Mouse (Mus musculus): ENCODE measurements around the gene Saysd1. TPM values are rescaled to one million over a fixed set of nuclear protein-coding genes. Genes with fewer than 3 reads are reported as not detected.

Saysd1 gene
- polyA plus RNA-seq, 1 experiment from 2014 or later, result 3.7 TPM

DNA sequence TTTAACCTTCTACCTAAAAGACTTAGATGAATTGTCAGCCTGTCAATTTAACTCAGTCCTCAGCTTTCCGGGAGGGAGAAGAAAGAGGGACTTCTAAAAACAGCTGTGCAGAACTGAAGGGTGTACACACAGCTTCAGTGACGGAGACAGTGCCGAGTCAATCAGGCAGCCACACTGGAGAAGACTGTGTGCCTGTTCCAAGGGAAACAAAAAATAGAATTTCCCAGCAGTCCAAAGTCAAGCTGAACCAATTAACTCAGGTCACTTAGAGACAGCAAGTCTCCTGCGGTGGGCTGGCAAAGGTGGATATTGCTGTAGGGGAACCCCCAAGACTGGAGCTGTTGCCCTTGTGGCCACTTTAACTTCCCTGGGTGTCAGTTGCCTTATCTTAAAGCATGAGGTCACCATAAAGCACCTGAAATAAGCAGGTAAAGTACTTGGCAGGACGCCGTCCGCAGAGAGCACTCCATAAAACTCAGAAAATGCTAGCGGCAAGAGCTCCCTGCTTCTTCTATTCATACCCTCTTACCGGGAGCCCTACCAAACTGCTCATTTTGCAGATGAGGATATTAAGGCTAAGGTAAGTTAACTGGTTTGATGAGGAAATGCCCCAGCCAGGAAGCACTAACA is 39.3 kb upstream of the Saysd1 start:
- 85% methylated on average over 9 of the region's 9 CpGs for WGBS (ENCODE audit: insufficient replicate concordance)
- ATAC-seq (ENCODE audit: low read depth), result no peak
- Histone ChIP-seq H3K9ac (no peak overlapping the region), H3K4me1 (replicated peaks) (peaks cover 81% of the 10 kb centered on the region), H3K27ac (no peak overlapping the region), H3K9me3 (replicated peaks) (no peaks in the 10 kb centered on the region), H3K4me3 (replicated peaks) (no peak overlapping the region), H3K27me3 (no peaks in the 10 kb centered on the region), H3K4me2 (peak overlapping the region; percentile 95), H3K36me3 (no peaks in the 10 kb centered on the region; the same call in 1 of the 2 replicates)
- DNase-seq, result no peak

DNA sequence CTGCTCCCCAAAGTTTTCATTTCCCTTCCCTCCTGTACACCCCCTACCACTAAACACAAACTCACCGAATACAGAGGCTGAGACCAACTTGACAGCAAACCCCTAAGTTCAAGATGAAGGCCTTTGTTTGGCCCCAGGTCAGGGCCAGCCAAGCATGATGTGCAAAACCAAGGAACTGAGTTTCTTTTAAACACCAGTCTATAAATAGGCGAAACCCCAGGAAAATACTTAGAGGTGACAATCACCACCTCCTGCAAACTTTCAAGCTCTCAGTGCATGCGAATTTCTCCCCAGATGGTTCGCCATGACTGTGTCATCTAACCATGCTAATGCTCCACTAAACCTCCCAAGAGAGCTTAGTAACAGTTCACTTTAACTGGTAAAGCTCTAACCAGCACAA is 37.4 kb upstream of the Saysd1 start:
- H3K4me1 ChIP-seq (replicated peaks), result peaks cover 89% of the 10 kb centered on the region
- no peak overlapping the region for H3K27ac ChIP-seq
- H3K4me3 ChIP-seq (replicated peaks), result no peak overlapping the region
- H3K36me3 ChIP-seq, result peaks cover 8% of the 10 kb centered on the region
- H3K27me3 ChIP-seq, result no peaks in the 10 kb centered on the region
- no peak for DNase-seq
- H3K9me3 ChIP-seq (replicated peaks), result no peaks in the 10 kb centered on the region
- 81% methylated on average over 4 of the region's 4 CpGs for WGBS (ENCODE audit: insufficient replicate concordance)
- H3K9ac ChIP-seq, result no peak overlapping the region
- H3K4me2 ChIP-seq, result no peak overlapping the region
- ATAC-seq (ENCODE audit: low read depth), result no peak

DNA sequence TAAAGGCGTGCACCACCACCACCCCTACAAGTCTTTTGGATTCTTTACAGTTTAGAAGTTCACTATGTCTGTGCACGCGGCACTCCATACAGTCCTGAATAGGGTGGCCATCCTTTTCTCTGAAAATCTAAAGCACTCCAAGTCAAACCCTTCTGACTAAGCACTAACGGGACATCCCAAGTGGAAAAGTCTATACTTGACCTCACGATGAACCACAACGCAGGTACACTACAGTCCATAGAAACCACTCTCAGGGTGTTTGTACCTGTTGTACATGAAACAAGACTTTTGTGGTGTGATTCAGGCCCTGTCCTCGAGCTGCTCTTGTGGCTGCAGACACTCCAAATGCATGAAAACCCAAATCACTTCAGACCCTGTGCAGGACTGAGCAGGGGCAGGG is 36.8 kb upstream of the Saysd1 start:
- H3K4me3 ChIP-seq (replicated peaks), result no peak overlapping the region
- DNase-seq (no peak), ATAC-seq (ENCODE audit: low read depth) (no peak)
- no peak overlapping the region for H3K27ac ChIP-seq
- 0 out of 2 replicates have a peak overlapping the region, but pooled peaks have one; percentile 6 for H3K9ac ChIP-seq
- H3K27me3 ChIP-seq, result no peaks in the 10 kb centered on the region
- no peak overlapping the region for H3K4me2 ChIP-seq
- peaks cover 8% of the 10 kb centered on the region for H3K36me3 ChIP-seq
- no peaks in the 10 kb centered on the region for H3K9me3 ChIP-seq (replicated peaks)
- 82% methylated on average over 7 of the region's 7 CpGs for whole genome bisulfite sequencing (ENCODE audit: insufficient replicate concordance)
- peaks cover 90% of the 10 kb centered on the region for H3K4me1 ChIP-seq (replicated peaks)

DNA sequence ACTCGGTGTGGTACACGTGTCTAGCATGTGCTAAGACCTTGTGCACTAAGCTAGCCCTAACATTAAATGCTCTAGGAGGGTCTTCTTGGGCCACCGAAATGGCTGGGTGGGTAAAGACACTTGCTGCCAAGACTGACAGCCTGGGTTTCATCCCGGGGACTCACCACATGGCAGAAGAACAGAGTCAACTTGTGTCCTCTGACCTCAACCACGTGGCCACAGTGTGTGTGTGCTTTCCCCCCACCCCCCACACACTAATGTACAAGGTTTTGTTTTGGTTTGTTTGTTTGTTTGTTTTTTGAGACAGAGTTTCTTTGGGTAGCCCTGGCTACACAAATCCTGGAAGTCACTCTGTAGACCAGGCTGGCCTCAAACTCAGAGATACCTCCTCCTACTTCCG is 36.4 kb upstream of the Saysd1 start:
- no peak overlapping the region for H3K4me2 ChIP-seq
- H3K27ac ChIP-seq, result no peak overlapping the region; the same call in 1 of the 2 replicates

DNA sequence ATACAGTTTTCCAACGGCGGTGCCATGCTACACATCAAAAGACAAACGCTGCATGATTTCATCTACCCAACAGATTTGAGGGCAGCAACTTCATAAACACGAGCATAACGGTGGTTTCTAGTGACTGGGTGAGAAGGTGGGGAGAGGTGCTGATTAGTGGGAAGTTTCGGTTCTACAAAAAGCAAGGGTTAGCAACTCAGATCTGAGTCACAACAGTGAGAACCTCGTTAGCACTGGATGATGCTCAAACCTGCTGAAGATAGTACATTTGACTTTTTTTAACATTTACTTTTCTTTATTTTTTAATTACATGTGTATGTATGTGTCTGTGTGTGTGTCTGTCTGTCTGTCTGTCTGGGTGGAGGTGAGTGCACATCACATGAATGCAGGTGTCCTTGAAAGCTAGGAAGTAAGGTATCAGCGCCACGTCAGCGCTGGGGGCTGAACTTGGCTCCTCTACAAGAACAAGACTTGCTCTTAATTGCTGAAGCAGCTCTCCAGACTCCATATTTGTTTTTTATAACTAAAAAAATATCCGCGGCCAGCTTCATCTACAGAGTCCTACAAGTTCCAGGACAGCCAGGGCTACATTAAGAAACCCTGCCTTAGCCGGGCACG is 35.6 kb upstream of the Saysd1 start:
- Histone ChIP-seq H3K9ac (no peak overlapping the region), H3K4me1 (replicated peaks) (peaks cover 90% of the 10 kb centered on the region), H3K9me3 (replicated peaks) (no peaks in the 10 kb centered on the region), H3K4me3 (replicated peaks) (no peak overlapping the region), H3K36me3 (peaks cover 11% of the 10 kb centered on the region), H3K4me2 (peak overlapping the region; percentile 50; the same call in 1 of the 2 replicates), H3K27ac (peak overlapping the region; percentile 80), H3K27me3 (no peaks in the 10 kb centered on the region)
- DNase-seq (no peak), ATAC-seq (ENCODE audit: low read depth) (no peak)
- 59% methylated on average over 14 of the region's 14 CpGs for WGBS (ENCODE audit: insufficient replicate concordance)

More for the DNA sequence above, 36.4 kb upstream of the Saysd1 start:
- no peaks in the 10 kb centered on the region for H3K27me3 ChIP-seq
- H3K9me3 ChIP-seq (replicated peaks), result no peaks in the 10 kb centered on the region
- H3K4me3 ChIP-seq (replicated peaks), result no peak overlapping the region
- 0 out of 2 replicates have a peak overlapping the region, but pooled peaks have one; percentile 6 for H3K9ac ChIP-seq
- DNase-seq (no peak), ATAC-seq (ENCODE audit: low read depth) (no peak)
- H3K4me1 ChIP-seq (replicated peaks), result peaks cover 90% of the 10 kb centered on the region
- H3K36me3 ChIP-seq, result peaks cover 10% of the 10 kb centered on the region
- WGBS (ENCODE audit: insufficient replicate concordance), result 67% methylated on average over 6 of the region's 6 CpGs

DNA sequence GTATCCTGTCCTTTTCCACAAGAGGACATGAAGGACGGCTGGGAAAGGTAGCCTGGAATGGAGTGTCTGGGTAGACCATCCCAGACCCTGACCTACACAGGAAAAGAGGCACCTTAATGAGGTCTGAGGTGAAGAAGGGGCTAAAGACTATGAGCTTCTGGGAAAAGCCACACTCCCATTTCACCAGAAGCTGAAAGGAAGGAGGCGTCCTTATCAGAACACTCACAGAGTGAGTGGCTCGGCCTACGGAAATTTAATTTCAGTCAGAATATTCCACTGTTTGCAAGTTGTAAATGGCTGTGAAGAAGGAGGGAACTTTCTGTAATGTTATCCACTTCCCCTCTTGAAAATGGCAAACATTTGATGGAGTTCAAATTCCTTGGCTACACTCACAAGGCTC is 34.6 kb upstream of the Saysd1 start:
- 9% methylated on average over 4 of the region's 4 CpGs for WGBS (ENCODE audit: insufficient replicate concordance)
- DNase-seq, result no peak
- peaks cover 90% of the 10 kb centered on the region for H3K4me1 ChIP-seq (replicated peaks)

DNA sequence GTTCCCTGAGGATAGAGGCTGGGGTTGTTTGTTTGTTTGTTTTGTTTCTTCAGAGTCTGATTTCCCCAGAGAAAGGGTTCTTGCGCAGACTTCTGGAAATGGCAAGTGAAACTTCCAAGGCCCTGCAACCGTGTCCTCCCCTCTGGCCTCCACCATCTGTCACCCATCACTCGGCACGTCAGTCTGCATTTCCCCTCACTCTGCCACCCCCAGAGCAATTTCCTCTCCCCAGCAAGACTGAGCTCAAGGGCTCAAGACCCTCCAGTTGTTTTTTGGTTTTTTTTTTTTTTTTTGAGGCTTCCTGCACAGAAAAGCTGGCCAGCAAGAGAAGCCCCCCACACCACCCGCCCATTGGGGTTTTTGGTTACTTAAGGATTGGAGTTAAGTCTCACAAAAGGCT is 34.2 kb upstream of the Saysd1 start:
- WGBS (ENCODE audit: insufficient replicate concordance), result 20% methylated on average over 5 of the region's 5 CpGs
- Histone ChIP-seq H3K4me2 (peak overlapping the region; percentile 50), H3K36me3 (peaks cover 15% of the 10 kb centered on the region), H3K27ac (peak overlapping the region; percentile 80), H3K9me3 (replicated peaks) (no peaks in the 10 kb centered on the region), H3K27me3 (no peaks in the 10 kb centered on the region), H3K9ac (peak overlapping the region; percentile 56; the same call in 1 of the 2 replicates), H3K4me1 (replicated peaks) (peaks cover 90% of the 10 kb centered on the region), H3K4me3 (replicated peaks) (no peak overlapping the region)
- no peak for DNase-seq
- no peak for ATAC-seq (ENCODE audit: low read depth)

More for the DNA sequence above, 34.6 kb upstream of the Saysd1 start:
- peak; percentile 51; the same call in 1 of the 2 replicates for ATAC-seq (ENCODE audit: low read depth)
- H3K27me3 ChIP-seq, result no peaks in the 10 kb centered on the region
- H3K9ac ChIP-seq, result peak overlapping the region; percentile 56
- H3K9me3 ChIP-seq (replicated peaks), result no peaks in the 10 kb centered on the region
- H3K4me2 ChIP-seq, result peak overlapping the region; percentile 50
- peaks cover 15% of the 10 kb centered on the region for H3K36me3 ChIP-seq
- H3K27ac ChIP-seq, result peak overlapping the region; percentile 80
- H3K4me3 ChIP-seq (replicated peaks), result peak overlapping the region; percentile 17

DNA sequence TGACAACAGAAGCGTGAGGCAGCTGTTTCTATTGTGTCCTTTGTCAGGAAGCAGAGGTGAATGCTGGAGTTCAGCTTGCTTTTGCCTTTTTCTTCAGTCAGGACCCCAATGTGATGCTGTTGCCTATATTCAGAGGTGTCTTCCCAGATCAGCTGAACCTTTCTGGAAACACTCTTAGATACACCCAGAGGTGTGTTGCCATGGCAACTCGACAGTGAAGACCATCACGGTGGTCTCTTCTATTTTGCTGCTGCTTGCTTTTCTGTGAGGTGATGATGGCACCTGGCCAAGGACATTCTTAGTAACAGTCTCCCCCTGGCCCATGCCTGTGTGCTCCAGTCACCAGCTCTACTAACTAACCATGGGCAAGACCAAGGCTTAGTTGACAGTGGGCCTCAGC is 33.5 kb upstream of the Saysd1 start:
- Histone ChIP-seq H3K27me3 (no peaks in the 10 kb centered on the region), H3K4me2 (peak overlapping the region; percentile 50), H3K4me3 (replicated peaks) (no peak overlapping the region), H3K9ac (peak overlapping the region; percentile 56; the same call in 1 of the 2 replicates), H3K36me3 (peaks cover 15% of the 10 kb centered on the region), H3K27ac (peak overlapping the region; percentile 80), H3K4me1 (replicated peaks) (peaks cover 91% of the 10 kb centered on the region), H3K9me3 (replicated peaks) (no peaks in the 10 kb centered on the region)
- DNase-seq (no peak), ATAC-seq (ENCODE audit: low read depth) (no peak)
- WGBS (ENCODE audit: insufficient replicate concordance), result 63% methylated on average over 3 of the region's 3 CpGs

DNA sequence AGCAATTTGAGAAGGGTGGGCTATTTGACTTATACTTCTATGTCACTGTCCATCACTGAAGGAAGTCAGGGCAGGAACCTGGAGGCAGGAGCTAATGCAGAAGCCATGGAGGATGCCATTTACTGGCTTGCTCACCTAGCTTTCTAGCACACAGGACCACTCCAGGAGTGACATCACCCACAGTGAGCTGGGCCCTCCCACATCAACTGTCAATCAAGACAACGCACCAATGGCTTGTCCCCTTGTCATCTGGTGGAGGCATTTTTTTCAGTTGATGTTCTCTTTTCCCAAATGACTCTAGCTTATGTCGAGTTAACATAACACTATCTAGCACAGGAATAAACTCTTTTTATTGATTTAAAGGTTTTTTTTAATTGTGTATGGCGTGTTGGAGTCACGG is 30.9 kb upstream of the Saysd1 start:
- 67% methylated on average over 4 of the region's 4 CpGs for WGBS (ENCODE audit: insufficient replicate concordance)
- Histone ChIP-seq H3K9me3 (replicated peaks) (no peaks in the 10 kb centered on the region), H3K4me1 (replicated peaks) (peaks cover 98% of the 10 kb centered on the region), H3K27ac (no peak overlapping the region), H3K4me3 (replicated peaks) (no peak overlapping the region), H3K4me2 (no peak overlapping the region), H3K36me3 (peaks cover 20% of the 10 kb centered on the region), H3K27me3 (no peaks in the 10 kb centered on the region), H3K9ac (no peak overlapping the region)
- DNase-seq, result no peak
- ATAC-seq (ENCODE audit: low read depth), result no peak

DNA sequence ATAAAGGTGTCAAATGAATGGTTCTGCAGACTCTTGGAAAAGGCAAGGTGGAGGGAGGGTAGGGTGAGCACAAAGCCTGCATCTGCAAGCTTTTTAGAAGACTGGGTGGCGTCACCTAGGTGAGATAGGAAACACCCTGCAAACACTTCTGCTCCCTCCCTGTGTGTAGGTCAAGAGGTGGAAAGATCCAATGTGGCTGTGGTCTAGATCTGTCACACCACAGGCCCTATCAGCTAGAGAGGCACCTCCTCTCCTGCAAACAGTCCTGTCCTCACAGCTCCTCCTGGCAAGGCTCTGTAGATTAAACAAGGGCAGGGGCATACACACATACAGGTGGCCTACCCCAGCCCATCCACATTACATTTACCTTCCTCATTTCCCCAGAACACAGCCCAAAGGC is 30.1 kb upstream of the Saysd1 start:
- no peak overlapping the region for H3K4me2 ChIP-seq
- peak; percentile 37 for ATAC-seq (ENCODE audit: low read depth)

DNA sequence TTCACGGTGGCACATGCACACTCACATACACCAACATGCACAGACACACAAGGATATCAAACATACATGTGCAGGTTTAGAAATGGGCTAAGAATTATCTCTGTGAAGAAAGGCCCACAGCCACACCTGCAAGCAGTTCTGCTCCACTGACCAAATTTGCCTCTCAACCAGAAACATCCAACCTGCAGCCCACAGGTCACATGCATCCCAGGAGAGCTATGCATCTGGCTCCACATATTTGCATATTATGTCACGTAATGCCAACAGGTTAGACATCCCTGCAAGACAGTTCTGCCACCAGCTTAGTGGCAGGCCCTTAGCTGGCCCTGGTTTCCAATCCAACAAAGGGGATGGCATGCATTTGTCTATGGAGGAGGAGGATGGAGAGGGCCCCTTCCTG is 29.7 kb upstream of the Saysd1 start:
- Histone ChIP-seq H3K36me3 (peaks cover 20% of the 10 kb centered on the region), H3K4me3 (replicated peaks) (no peak overlapping the region), H3K4me2 (no peak overlapping the region), H3K9ac (no peak overlapping the region), H3K4me1 (replicated peaks) (peaks cover 96% of the 10 kb centered on the region), H3K9me3 (replicated peaks) (no peaks in the 10 kb centered on the region), H3K27ac (no peak overlapping the region), H3K27me3 (no peaks in the 10 kb centered on the region)
- no peak for ATAC-seq (ENCODE audit: low read depth)
- WGBS (ENCODE audit: insufficient replicate concordance), result 86% methylated on average over 2 of the region's 2 CpGs
- DNase-seq, result no peak

More for the DNA sequence above, 30.1 kb upstream of the Saysd1 start:
- Histone ChIP-seq H3K27me3 (no peaks in the 10 kb centered on the region), H3K4me1 (replicated peaks) (peaks cover 96% of the 10 kb centered on the region), H3K4me3 (replicated peaks) (no peak overlapping the region), H3K9ac (no peak overlapping the region), H3K9me3 (replicated peaks) (no peaks in the 10 kb centered on the region), H3K27ac (no peak overlapping the region), H3K36me3 (peaks cover 20% of the 10 kb centered on the region)
- WGBS (ENCODE audit: insufficient replicate concordance), result 19% methylated on average over 1 of the region's 1 CpGs
- DNase-seq, result no peak
